Mouse (Mus musculus) G1E-ER4 (cell line): ENCODE measurements around the gene Ift88. TPM values are rescaled to one million over a fixed set of nuclear protein-coding genes. Genes with fewer than 3 reads are reported as not detected.

Experiments
- GATA1 ChIP-seq: IDR thresholded peaks from one replicate; pipeline ENCODE4 v1.8.0; 2012; ENCODE audit warnings: low read length, inconsistent platforms
- polyA plus RNA-seq: library from polyadenylated mRNA; stranded (reverse); fragments of >175 nt; gene quantifications from 2 replicates; pipeline ENCODE4 v1.2.3, GENCODE M21; 2012

Gene Ift88
- polyA plus RNA-seq, 1 experiment, result 3.5 TPM

DNA sequence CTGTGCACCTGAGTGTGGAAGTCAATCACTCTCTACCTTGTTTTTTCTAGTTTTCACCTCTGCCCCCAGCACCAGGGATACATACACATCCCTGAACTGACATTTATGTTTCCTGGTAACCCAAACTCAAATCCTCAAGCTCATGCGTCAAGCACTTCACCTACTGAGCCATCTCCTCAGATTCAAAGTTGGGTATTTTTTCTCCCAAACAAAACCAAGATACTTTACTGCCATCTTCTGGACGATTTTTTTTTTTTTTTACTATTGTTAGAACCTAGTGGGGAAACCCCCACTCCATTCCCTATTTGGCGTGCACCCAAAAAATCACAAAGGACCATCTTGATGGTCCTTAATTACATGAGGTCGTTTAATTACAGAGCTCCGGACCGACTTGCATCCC, 14.8 kb upstream of the Ift88 start:
- TF ChIP-seq GATA1, result no peak

DNA sequence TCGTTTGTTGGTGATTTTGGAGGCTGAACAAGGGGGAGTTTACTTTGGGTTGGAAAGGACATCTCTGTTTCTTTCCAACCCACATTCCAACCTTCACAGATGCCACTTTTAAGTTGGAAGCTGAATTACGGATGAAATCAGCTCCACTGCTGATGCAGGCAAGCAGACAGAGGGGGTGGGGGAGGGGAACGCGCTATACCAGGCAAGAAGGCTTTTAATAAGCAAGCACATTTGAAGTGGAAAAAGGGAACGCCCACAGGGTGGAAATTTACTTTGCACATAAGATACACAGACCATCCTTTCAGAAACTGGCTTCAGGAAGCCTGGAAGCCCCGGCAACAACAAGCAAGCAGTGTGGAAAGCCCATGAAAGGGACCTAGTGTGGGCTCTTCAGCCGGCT, 11.7 kb upstream of the Ift88 start:
- no peak for TF ChIP-seq GATA1

DNA sequence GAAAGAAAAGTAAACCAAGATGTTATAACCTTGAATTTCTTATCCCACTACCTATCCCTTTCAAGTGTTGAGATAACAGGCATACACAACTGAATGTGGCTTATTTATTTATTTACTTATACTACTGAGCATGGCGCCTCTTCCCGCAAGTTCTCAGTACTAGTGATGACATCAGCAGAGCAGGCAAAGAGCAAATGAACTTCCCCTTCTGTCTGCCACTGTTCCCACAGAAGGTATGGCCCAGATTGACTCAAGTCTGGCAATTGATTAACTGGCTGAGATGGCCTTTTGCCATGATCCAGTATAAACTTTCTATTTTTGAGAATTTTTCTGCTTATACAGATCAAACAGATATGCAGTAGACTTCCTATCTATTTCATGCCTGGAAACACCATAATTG, 6.7 kb upstream of the Ift88 start:
- TF ChIP-seq GATA1, result no peak

DNA sequence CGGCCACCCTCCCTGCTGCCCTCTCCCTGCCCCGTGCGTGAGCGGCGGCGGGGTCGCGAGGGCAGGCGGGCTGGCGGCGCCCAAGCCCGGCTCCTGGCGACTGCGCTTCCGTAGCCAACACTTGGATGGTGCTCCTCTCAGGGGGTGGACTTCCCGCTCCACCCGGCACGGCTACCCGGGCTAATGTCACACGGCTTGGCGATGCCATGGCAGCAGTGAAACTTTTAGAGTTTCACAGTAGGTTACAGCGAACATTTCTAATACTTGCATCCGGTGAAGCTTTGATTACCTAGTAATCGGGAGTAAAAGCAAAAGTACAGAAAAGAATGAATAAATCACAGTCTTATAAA, 325 bp downstream of the Ift88 start:
- TF ChIP-seq GATA1, result no peak

DNA sequence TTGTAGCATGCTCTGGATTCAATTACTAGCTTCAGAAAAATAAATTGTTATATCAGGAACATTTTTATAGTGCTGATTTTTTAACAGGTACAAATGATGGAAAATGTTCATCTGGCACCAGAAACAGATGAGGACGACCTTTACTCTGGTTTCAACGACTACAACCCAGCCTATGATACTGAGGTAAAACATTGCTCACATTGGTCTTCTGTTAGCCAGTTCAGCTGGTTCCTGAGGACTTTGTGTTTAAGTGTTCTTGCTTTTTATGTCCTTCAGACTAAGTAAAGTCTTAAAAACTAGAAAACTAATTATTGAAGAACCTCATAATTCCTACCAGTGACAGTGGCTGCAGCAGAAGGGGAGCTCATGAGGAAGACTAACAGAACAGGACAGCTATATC, 6.6 kb downstream of the Ift88 start:
- no peak for TF ChIP-seq GATA1

DNA sequence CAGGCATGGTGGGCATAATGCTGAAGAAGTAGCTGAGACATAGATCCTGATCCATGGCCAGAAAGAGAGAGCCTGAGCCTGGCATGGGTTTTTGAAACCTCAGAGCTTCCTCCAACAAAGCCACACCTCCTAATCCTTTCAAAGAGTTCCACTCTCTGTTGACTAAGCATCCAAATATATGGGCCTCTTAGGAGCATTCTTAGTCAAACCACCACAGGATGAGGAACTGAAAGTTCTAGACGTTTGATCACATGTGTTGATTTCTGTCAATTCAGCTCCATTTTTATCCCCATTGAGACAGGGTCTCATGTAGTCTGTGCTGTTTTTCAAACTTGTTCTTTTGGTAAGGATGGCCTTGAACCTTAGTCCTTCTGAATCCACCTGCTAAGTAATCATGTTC, 28.7 kb downstream of the Ift88 start:
- no peak for TF ChIP-seq GATA1

DNA sequence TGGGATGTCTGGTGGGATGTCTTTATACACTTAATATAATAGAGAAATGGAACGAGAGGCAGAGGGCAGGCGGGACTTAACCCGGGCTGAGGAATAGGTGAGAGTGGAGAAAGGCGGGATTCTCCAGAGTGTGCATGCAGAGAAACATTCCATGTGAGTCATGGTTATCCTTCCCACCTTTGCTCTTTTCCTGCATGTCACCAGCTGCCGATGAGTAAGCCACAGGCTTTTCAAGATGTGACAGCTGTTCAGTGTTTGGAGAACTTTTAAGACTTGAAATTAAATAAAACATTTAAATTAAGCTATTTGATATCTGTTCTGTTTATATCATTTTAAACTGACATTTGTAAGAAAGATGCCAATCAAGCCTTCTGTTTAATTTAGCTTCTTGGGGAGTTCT, 36.0 kb downstream of the Ift88 start:
- TF ChIP-seq GATA1, result no peak

DNA sequence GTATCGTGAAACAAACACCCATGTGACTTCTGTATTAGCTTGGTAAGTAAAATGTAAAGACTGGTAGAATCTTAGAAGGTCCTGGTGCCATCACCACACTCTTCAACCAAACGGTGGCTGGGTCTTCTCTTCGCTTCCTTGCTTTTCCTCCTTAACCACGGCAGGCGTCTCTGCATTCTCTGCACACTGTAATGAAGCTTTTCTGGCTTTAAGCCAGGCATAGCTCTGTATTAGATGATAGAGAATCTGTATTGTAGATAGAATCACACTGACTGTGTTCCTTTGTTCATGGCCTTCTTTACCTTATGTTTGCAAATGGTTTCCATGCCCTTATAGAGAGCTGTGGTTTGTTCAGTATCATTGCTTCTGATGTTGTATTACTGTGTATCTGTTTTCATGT, 39.0 kb downstream of the Ift88 start:
- no peak for TF ChIP-seq GATA1

DNA sequence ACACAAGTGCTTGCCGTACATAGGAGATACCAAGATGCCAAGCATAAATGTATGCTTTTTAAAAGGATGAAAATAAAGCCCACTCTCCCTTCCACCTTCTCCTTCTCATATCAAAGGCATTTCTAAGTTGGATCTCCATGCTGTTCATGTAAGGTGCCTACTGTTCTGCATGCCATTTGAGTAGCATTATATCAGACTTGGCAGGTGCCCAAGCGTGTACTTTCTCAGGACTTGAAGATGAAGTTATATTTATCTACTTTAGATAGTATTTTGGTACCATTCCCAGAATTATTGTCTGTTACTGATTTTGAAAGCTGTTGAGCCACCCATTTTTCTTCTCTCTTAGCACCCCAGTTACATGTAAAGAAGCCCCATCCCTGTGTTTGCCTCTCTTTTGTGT, 51.2 kb downstream of the Ift88 start:
- TF ChIP-seq GATA1, result no peak

DNA sequence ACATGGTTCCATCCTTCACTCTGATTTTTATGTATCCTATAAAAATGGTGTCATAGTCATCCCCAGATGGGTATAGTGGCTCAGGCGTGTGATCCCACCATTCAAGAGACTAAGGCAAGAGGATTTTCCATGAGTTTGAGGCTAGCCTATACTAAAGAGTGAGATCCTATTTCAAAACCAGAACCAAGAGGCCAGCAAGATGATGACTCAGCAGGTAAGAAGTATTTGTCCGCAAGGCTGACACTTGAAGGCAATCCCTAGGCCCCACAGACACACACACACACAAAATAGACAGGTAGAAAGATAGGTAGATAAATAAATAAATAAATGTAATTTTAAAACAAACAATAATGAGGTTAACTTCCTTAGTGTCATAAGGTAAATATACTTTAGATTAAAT, 58.4 kb downstream of the Ift88 start:
- no peak for TF ChIP-seq GATA1

DNA sequence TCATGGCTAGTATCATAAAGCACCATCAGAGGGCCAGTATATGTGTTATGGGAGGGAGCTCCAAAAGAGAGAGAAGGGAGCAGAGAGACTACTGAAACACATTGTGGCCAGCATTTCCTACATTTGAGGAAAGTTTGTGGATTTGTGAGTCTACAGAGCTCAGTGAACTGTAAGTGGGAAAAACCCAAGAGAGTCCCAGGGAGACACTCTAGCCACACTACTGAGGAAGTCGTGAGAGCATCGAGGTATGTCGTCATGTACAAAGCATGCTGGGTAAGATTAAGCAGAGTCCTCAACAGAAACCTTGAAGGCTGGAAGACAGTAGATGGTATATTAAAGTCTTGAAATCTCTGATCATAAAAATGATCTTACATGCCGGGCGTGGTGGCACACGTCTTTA, 60.3 kb downstream of the Ift88 start:
- TF ChIP-seq GATA1, result no peak

DNA sequence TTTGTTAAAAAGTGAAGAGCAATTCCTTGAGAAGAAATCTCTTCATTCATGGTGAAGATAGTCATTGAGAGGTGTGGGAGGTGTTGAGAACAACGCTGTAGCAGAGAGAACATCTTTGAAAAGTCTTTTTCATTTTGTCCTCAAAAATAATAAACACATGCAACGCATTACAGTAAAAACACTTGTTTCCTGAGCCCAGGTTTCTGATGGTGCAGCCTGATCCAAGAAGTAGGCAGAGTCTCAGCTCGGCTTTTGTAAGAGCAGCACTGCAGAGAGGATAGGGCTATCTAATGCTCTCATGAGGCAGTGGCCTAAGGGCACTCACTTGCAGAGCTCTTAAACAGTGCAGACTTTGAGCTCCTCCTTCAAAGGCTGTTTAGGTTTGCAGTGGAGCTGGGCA, 65.8 kb downstream of the Ift88 start:
- TF ChIP-seq GATA1, result no peak

DNA sequence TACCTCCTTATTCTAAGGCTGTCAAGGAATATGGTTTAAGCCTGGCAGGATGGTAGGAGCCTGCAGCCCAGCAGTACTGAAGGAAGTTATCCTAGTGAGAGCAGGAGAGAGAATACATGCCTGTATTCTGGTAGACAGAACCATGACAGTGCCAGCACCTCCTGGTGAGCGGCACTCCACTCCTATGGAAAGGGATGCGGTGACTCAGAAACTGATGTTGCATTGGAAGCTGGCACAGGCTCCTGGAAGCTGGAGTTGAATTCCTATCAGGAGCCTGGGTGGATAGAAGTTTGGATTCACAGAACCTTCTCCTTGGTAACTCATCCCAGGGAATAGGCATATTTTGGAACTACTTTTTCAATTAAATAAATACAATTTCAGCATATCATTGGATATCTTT, 70.0 kb downstream of the Ift88 start:
- no peak for TF ChIP-seq GATA1

DNA sequence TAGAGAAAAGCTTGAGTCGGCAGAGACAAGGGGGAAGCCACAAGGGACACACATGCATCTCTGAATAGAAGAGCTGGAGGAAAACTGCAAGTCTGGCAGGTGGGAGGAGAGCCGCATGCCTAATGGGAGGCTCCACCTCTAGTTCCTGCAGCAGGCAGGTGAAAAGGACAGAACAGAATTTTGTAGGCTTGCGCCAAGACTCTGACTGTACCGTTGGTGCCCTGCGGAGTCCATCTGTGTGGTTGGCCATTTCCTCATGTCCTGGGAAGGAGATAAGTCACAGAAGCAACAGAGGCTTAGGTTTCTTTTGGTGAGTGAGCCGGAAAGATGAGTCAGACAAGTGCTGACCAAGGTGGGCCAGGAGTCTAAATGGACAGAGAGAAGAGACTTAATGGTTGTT, 79.9 kb downstream of the Ift88 start:
- TF ChIP-seq GATA1, result no peak

DNA sequence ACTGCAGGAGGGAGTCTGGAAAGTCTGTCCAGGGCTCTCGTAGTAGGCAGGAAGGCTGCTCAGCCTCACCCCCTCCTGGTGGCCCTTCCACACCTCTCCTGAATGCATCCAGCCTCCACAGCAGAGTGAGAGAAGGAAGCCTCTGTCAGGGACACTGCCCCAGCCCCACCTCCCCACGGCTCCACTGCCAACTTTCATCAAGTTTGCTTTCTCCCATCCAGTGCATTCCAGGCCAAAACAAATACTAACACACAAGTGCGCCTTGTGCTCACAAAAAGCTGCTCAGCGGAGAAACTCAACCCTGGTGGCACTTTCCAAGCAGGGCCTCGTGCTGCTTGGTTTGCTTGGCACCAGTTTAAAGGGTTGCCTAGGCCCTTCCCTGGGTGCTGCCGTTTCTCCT, 85.7 kb downstream of the Ift88 start:
- no peak for TF ChIP-seq GATA1

DNA sequence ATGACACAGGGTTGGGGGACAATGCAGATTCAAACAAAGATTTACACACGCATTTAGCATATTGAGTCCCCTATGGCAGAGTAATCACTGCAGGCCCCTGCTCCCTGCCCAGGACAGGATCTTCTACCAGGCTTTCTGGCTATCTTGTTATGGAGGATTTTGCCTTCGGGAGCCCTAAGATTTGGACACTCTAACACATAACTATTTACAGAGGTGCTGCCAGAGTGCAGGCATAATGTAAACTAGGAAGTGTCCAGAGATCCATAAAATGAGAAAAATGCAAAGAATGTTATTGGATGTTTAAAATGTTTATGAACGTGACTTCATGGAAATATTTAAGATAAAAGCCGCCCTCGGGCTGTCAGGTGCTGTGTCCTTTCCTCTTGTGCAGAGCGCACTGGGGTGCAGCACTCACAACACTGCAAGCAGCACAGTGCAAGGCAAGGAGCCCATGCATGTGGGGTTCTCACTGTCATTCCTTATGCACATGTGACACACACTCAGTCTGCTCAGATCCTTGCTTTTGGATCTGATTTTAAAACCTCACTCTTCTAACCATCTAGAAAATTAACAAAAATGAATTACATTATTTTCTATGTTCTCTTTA, 91.4 kb downstream of the Ift88 start:
- no peak for TF ChIP-seq GATA1

DNA sequence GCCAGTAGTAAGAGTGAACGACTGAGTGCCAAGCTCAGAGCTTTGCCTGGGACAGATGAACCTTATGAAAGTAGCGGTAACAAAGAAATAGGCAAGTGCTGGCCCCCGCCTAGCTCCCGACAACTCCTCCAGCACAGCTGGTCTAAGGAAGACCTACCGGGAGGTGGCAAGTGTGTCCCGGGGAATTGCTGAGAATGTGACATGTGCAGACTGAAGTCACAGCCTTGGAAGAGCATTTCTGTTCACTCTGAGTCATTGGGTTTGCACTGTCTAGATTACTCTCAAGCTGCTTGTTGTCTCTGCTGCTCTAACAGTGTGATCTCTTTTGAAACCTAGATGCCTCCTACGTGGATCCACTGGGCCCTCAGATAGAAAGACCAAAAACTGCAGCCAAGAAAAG, 93.1 kb downstream of the Ift88 start:
- TF ChIP-seq GATA1, result no peak

DNA sequence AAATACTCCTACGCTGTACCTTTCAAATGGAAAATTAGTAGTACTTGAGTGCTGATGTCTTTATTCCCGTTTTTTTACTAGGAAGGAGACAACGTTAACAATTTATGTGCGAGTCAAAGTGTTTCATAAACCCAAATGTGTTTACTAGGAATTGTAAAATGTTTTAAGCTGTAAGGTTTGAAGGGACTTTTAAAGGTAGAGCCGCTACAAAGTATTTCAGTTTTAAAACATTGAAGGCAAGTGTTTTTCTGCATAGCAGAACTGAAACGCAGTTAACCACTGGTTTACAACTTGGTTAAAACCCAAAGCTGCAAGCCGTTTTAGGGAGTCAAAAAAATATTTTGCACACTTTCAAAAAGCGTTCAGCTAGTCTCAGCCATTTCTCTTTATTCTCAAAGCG, 99.9 kb downstream of the Ift88 start:
- TF ChIP-seq GATA1, result no peak
